Mouse (Mus musculus) kidney, embryonic 14.5 days (tissue): ENCODE data around the gene Itpr3. TPM values are rescaled to one million over a fixed set of nuclear protein-coding genes. Genes with fewer than 3 reads are reported as not detected.

Experiments
- ATAC-seq: fragments of 200-750 bp; cut with Nextera tagmentation; 2 replicates; pipeline ENCODE4 v1.8.0; 2017; ENCODE audit warnings: moderate number of reproducible peaks, mild to moderate bottlenecking, moderate TSS enrichment, moderate library complexity; ENCODE audit not compliant: low FRiP score, low TSS enrichment
- H3K27ac ChIP-seq: fragments of 300-500 bp; sonication (generic); 2 replicates; pipeline ENCODE4 v1.5.1; 2014; ENCODE audit warnings: low read depth, mild to moderate bottlenecking, low read length, moderate library complexity, mixed read lengths
- H3K27me3 ChIP-seq: fragments of 300-500 bp; sonication (generic); 2 replicates; pipeline ENCODE4 v1.6.1; 2014; ENCODE audit warnings: mild to moderate bottlenecking, low read length; ENCODE audit not compliant: control insufficient read depth, insufficient read depth
- H3K36me3 ChIP-seq: fragments of 300-500 bp; sonication (generic); 2 replicates; pipeline ENCODE4 v1.6.1; 2014; ENCODE audit warnings: low read length, mixed read lengths; ENCODE audit not compliant: control insufficient read depth, insufficient read depth
- H3K4me1 ChIP-seq: fragments of 300-500 bp; sonication (generic); 2 replicates; pipeline ENCODE4 v1.6.1; 2014; ENCODE audit warnings: low read length, mixed read lengths; ENCODE audit not compliant: control insufficient read depth, insufficient read depth
- H3K4me2 ChIP-seq: fragments of 300-500 bp; sonication (generic); replicated peaks from 2 replicates; pipeline ENCODE4 v1.6.1; 2014; ENCODE audit warnings: low read depth, mild to moderate bottlenecking, low read length
- H3K4me3 ChIP-seq: fragments of 300-500 bp; sonication (generic); 2 replicates; pipeline ENCODE4 v1.5.1; 2014; ENCODE audit warnings: mild to moderate bottlenecking, low read length
- H3K9ac ChIP-seq: fragments of 300-500 bp; sonication (generic); 2 replicates; pipeline ENCODE4 v1.6.1; 2014; ENCODE audit warnings: low read depth, mild to moderate bottlenecking, low read length, moderate library complexity
- H3K9me3 ChIP-seq: fragments of 300-500 bp; sonication (generic); 2 replicates; pipeline ENCODE4 v1.6.1; 2016; ENCODE audit warnings: low read length; ENCODE audit not compliant: control insufficient read depth
- WGBS: fragments of 180-500 bp; shearing (Covaris S2); extraction: QIAGEN DNeasy Blood & Tissue Kit; methylation state at CpG from one replicate; pipeline ENCODE4 v1.1.7; 2014; 5-methylcytosine and 5-hydroxymethylcytosine counted together
- polyA plus RNA-seq: library from polyadenylated mRNA; unstranded; fragments of >200 nt; fragmentation: Nextera tagmentation; extraction: Ambion mirVana; gene quantifications from 2 replicates; pipeline ENCODE4 v1.2.1, GENCODE M21; 2014

The Itpr3 gene
- polyA plus RNA-seq, 1 experiment from 2014 or later = 9.9 TPM

DNA sequence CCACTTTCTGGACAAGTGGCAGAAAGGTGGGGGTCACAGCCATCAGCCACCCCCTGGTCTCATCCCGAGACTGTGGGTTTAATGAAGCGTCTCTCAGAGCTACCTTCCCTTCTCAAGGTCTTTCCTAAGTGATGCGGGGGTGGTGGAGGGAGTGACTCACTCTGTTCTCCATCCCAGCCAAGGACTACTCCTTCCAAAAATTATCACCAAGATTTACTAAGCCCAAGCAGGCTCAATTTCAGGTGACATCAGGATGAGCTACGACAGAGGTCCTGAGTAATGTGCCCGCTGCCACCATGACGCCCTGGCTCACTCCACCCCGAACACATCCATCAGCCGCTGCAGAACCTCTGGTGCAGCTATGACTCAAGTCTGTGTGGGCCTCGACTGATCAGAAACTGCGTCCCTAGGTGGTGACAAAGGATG lies 74.1 kb downstream of the Itpr3 start:
- Histone ChIP-seq H3K36me3 (no peaks in the 10 kb centered on the region), H3K4me3 (no peak overlapping the region), H3K27me3 (no peaks in the 10 kb centered on the region), H3K4me1 (peaks cover 39% of the 10 kb centered on the region), H3K9ac (no peak overlapping the region; the same call in 1 of the 2 replicates), H3K9me3 (no peaks in the 10 kb centered on the region), H3K4me2 (no peak overlapping the region), H3K27ac (no peak overlapping the region)
- ATAC-seq = peak; percentile 39
- 35% methylated on average over 10 of the region's 10 CpGs for WGBS

DNA sequence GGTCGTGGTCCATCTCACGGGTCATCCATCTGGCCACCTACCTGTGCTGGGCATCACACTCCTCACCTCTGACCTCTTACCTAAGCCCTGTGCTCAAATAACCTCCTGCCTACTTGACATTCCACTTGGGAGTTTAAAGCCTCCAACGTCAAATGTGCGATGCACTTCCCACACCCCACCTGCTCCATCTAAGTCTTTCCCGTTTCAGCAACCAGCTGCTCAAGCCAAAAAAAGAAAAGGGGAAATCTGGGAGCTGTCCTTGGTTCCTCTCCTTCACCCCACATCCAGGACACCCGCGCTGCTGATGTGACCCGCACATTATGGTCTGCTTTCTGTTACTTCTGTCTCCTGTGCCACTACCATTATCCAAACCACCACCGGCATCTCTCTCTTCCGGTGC lies 75.1 kb downstream of the Itpr3 start:
- no peak for ATAC-seq
- Histone ChIP-seq H3K27ac (no peak overlapping the region), H3K4me2 (no peak overlapping the region), H3K9ac (no peak overlapping the region; the same call in 1 of the 2 replicates), H3K27me3 (no peaks in the 10 kb centered on the region), H3K9me3 (no peaks in the 10 kb centered on the region), H3K36me3 (no peaks in the 10 kb centered on the region), H3K4me1 (peaks cover 39% of the 10 kb centered on the region), H3K4me3 (no peak overlapping the region)
- 82% methylated on average over 10 of the region's 10 CpGs for WGBS

GRCm38 (mm10) chr17:27133551-27134141 lies 76.5 kb downstream of the Itpr3 start, which contains the start of gene Uqcc2:
Gene Uqcc2 (minus strand): TSS chr17:27133916.
- peak within 1 kb of the TSS; percentile 67 for H3K4me3 ChIP-seq
- H3K9me3 ChIP-seq = no peaks in the 10 kb centered on the region
- no peaks in the 10 kb centered on the region for H3K36me3 ChIP-seq
- H3K4me1 ChIP-seq = peaks cover 39% of the 10 kb centered on the region
- no peaks in the 10 kb centered on the region for H3K27me3 ChIP-seq
- H3K4me2 ChIP-seq = peak within 1 kb of the TSS; percentile 38
- ATAC-seq = peak; percentile 88
- under 1% methylated on average over 46 of the region's 46 CpGs for WGBS
- 0 out of 2 replicates have a peak within 1 kb of the TSS, but pooled peaks have one; percentile 39 for H3K27ac ChIP-seq
- peak within 1 kb of the TSS; percentile 77 for H3K9ac ChIP-seq

DNA sequence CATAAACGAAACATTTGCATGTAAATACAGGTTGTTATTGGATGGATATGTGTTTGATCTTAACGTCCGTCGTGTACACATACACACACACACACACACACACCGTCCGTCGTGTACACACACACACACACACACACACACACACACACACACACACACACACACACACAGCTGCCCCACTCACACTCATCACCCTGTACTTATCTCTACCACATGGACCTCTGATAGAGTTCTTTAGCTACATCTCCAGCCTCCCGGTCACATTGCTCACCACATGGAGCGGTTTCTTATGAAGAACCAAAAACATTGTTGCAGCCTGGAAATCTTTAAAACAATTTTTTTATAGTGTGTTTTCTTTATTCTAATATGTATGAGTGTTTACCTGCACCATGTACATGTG lies 77.1 kb downstream of the Itpr3 start:
- 46% methylated on average over 9 of the region's 9 CpGs for WGBS

DNA sequence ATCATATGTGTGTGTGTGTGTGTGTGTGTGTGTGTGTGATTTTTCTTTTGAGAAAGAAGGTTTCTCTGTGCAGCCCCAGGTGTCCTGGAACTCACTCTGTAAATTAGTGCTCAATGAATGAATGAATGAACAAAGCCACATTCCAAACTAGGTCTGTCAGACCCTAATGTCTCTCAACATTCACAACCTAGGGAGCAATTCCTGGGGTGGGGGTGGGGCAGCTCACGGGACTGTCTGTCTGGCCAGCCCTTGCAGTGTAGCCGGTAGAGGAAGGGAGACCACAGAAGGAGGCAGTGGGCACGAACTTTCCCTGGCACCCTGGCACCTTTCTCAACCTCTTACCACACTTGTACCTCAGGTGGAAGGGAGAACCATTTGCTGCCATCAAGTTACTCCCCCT lies 77.6 kb downstream of the Itpr3 start:
- 27% methylated on average over 3 of the region's 3 CpGs for WGBS
- Histone ChIP-seq H3K4me2 (no peak overlapping the region), H3K36me3 (no peaks in the 10 kb centered on the region), H3K4me3 (no peak overlapping the region), H3K9me3 (no peaks in the 10 kb centered on the region), H3K4me1 (peaks cover 38% of the 10 kb centered on the region), H3K27me3 (no peaks in the 10 kb centered on the region), H3K9ac (no peak overlapping the region), H3K27ac (no peak overlapping the region)
- ATAC-seq = no peak

More for the DNA sequence above, 77.1 kb downstream of the Itpr3 start:
- Histone ChIP-seq H3K4me3 (peak overlapping the region; percentile 67), H3K27ac (no peak overlapping the region), H3K4me2 (peak overlapping the region; percentile 38), H3K9ac (peak overlapping the region; percentile 77; the same call in 1 of the 2 replicates), H3K9me3 (no peaks in the 10 kb centered on the region), H3K36me3 (no peaks in the 10 kb centered on the region), H3K4me1 (peaks cover 39% of the 10 kb centered on the region), H3K27me3 (no peaks in the 10 kb centered on the region)
- ATAC-seq = no peak

DNA sequence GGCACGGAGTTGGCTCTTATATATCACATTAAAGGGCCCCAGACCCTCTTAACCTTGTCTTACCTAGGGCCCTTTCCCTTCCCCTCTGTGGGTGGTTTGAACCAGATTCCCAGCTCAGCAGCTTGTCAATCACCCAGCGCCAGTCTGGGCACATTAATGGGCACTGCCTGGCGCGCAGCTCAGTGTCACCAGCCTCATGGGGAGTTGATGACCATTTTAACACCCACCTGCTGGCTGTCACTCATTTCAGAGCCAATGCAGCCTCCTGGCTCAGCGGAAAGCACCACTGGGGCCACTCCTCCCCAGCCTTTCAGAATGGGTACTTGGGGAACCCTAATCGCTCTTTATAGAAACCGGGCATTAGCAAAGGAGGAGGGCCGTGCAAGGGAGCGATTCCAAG lies 81.3 kb downstream of the Itpr3 start:
- no peaks in the 10 kb centered on the region for H3K36me3 ChIP-seq
- ATAC-seq = no peak
- 70% methylated on average over 9 of the region's 9 CpGs for WGBS
- peaks cover 17% of the 10 kb centered on the region for H3K4me1 ChIP-seq
- no peak overlapping the region for H3K9ac ChIP-seq
- H3K9me3 ChIP-seq = no peaks in the 10 kb centered on the region
- H3K4me3 ChIP-seq = no peak overlapping the region
- H3K27ac ChIP-seq = no peak overlapping the region
- H3K27me3 ChIP-seq = no peaks in the 10 kb centered on the region
- H3K4me2 ChIP-seq = no peak overlapping the region

GRCm38 (mm10) chr17:27139304-27139703 lies 82.2 kb downstream of the Itpr3 start:
- WGBS = 33% methylated on average over 7 of the region's 7 CpGs
- no peak for ATAC-seq
- Histone ChIP-seq H3K4me2 (no peak overlapping the region), H3K27ac (no peak overlapping the region), H3K4me3 (no peak overlapping the region), H3K36me3 (no peaks in the 10 kb centered on the region), H3K4me1 (peaks cover 21% of the 10 kb centered on the region), H3K9me3 (no peaks in the 10 kb centered on the region), H3K27me3 (no peaks in the 10 kb centered on the region), H3K9ac (no peak overlapping the region)

- H3K9me3 ChIP-seq = no peaks in the 10 kb centered on the region
- no peaks in the 10 kb centered on the region for H3K36me3 ChIP-seq
- H3K4me3 ChIP-seq = no peak overlapping the region
- WGBS = 53% methylated on average over 9 of the region's 9 CpGs
- H3K27me3 ChIP-seq = no peaks in the 10 kb centered on the region
- no peak overlapping the region for H3K4me2 ChIP-seq
- H3K27ac ChIP-seq = no peak overlapping the region
- peaks cover 19% of the 10 kb centered on the region for H3K4me1 ChIP-seq
- no peak overlapping the region for H3K9ac ChIP-seq
- no peak for ATAC-seq
These were observed 83.2 kb downstream of the Itpr3 start for GRCm38 (mm10) chr17:27140262-27140661.

- no peak overlapping the region for H3K27ac ChIP-seq
These were observed 84.9 kb downstream of the Itpr3 start for GRCm38 (mm10) chr17:27141971-27142450.

More at GRCm38 (mm10) chr17:27141971-27142450, 84.9 kb downstream of the Itpr3 start:
- no peaks in the 10 kb centered on the region for H3K9me3 ChIP-seq
- H3K9ac ChIP-seq = no peak overlapping the region
- H3K4me3 ChIP-seq = no peak overlapping the region
- peak; percentile 40; the same call in 1 of the 2 replicates for ATAC-seq
- 0 out of 2 replicates have a peak overlapping the region, but pooled peaks have one; percentile 5 for H3K4me2 ChIP-seq
- H3K27me3 ChIP-seq = no peaks in the 10 kb centered on the region
- WGBS = 31% methylated on average over 10 of the region's 10 CpGs
- H3K36me3 ChIP-seq = no peaks in the 10 kb centered on the region
- peaks cover 26% of the 10 kb centered on the region for H3K4me1 ChIP-seq
